Mouse (Mus musculus): ENCODE results near the gene Fmo2.

DNA sequence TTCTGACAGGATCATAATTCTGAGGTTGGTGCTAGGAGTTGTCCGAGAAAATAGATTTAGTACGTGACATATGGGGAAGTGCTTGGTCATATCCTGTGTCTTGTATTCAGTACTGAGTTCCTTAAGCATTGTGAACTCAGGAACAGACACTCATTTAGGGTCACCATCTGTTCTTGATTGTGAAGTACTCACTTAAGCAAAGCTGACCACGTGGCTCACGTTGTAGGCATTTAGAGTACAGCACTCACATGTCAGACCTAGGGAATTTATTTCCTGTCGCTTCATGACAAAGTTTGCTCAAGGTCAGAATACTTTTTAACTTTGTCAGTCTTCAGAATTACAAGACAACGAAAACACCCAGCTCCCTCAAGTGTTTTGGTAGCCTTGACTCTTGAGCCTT, 45.2 kb upstream of the Fmo2 start:
- TF ChIP-seq CTCF (IDR thresholded peaks at IDR 0.05; ENCODE audit: extremely low read depth, insufficient read depth, low read length) (no peak), POLR2A (IDR thresholded peaks at IDR 0.05; ENCODE audit: extremely low read depth, insufficient read depth, low read length) (no peak)
